Mouse (Mus musculus) G1E (cell line): ENCODE results near the gene Dock2.

Source experiments
- CTCF ChIP-seq: IDR thresholded peaks from 2 replicates; pipeline ENCODE4 v1.5.1; 2012; ENCODE audit warnings: low read depth, low read length, inconsistent platforms, mixed read lengths
- GATA1 ChIP-seq: IDR thresholded peaks from 2 replicates; pipeline ENCODE4 v1.6.1; 2012; ENCODE audit warnings: borderline replicate concordance, low read length, inconsistent platforms, mixed read lengths

DNA sequence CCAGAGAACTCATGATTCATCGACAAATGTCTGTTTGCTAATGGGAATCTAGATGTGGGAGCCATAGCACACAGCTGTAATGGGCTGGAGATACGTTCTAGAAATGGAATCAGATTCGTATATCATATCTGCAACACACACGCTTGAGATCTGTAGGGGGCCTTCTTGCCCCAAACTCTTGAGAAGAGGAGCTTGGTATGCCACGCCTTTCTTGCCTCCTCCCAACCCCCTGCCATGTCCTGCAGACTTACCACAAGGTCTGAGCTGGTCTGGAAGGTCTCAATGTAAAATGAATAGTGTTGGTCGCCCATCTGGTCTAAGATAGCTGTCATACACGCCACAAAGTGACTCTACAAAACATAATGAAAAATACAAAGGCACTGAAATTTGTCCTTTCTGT lies 471.5 kb downstream of the Dock2 start:
- TF ChIP-seq CTCF (no peak), GATA1 (no peak)
